Mouse (Mus musculus): Measurements from ENCODE around the gene Dpyd. TPM values are rescaled to one million over a fixed set of nuclear protein-coding genes. Genes with fewer than 3 reads are reported as not detected.

Gene Dpyd
- polyA plus RNA-seq, 1 experiment from 2014 or later, result 4.7 TPM

GRCm38 (mm10) chr3:119382395-119382794 is 820.5 kb downstream of the Dpyd start:
- DNase-seq (ENCODE audit: low spot score) (no peak), ATAC-seq (ENCODE audit: insufficient read depth, low FRiP score, low TSS enrichment) (no peak)
- H3K9me3 ChIP-seq (ENCODE audit: control insufficient read depth, low read length), result no peaks in the 10 kb centered on the region
- H3K36me3 ChIP-seq (ENCODE audit: control insufficient read depth, insufficient read depth, low read length), result no peaks in the 10 kb centered on the region
- no peaks in the 10 kb centered on the region for H3K4me1 ChIP-seq (ENCODE audit: control insufficient read depth, insufficient read depth, low read length)
- no peak overlapping the region for H3K4me2 ChIP-seq (ENCODE audit: low read depth)
- H3K4me3 ChIP-seq (ENCODE audit: low read depth, low read length), result no peak overlapping the region
- WGBS, result 97% methylated on average over 1 of the region's 1 CpGs
- no peak overlapping the region for H3K27ac ChIP-seq (ENCODE audit: low read depth, low read length)
- H3K9ac ChIP-seq (ENCODE audit: low read length), result no peak overlapping the region
- no peaks in the 10 kb centered on the region for H3K27me3 ChIP-seq (ENCODE audit: control insufficient read depth, insufficient read depth, low read length)

DNA sequence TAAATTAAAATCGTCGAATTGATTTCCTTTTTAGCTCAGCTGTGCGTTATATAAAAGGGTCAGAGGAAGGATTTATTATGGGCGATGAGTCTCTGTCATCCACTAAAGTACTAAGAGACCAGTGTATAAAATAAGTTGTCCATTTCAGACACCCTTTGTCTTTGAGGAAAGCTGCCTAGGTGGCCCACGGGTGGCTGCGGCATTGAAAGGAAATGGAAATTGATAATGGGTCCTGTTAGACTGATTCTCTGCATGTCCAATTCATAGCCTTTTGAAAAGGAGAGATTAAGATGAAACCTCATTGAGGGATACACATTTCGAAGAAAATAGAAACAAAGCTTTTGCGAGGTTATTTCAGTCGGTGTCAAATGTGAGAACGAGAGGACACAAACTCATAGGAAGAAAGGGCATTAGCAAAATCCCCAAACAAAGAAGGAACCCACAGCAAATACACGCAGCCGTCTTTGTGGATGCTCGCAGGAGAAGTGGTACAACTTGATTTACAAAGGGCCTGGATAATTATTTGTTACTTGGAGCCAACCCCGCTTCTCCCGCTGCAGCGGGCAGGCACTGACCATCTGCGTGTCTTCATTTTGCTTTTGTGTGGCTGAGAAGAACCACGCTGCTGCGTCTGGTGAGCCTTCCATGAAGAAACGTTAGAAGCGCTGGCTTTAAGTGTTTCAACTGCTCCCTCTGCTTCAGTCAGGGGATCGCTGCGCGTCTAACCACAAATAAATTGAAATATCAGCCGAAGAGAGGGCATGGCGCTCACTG is 825.6 kb downstream of the Dpyd start:
- no peak overlapping the region for H3K4me3 ChIP-seq (ENCODE audit: low read depth, low read length)
- no peaks in the 10 kb centered on the region for H3K36me3 ChIP-seq (ENCODE audit: control insufficient read depth, insufficient read depth, low read length)
- 65% methylated on average over 26 of the region's 26 CpGs for WGBS
- peak overlapping the region; percentile 9; the same call in 1 of the 2 replicates for H3K4me2 ChIP-seq (ENCODE audit: low read depth)
- 0 out of 2 replicates have a peak overlapping the region, but pooled peaks have one; percentile 44 for H3K27ac ChIP-seq (ENCODE audit: low read depth, low read length)
- H3K9ac ChIP-seq (ENCODE audit: low read length), result peak overlapping the region; percentile 33; the same call in 1 of the 2 replicates
- ATAC-seq (ENCODE audit: insufficient read depth, low FRiP score, low TSS enrichment), result peak; percentile 49; the same call in 1 of the 2 replicates
- no peaks in the 10 kb centered on the region for H3K4me1 ChIP-seq (ENCODE audit: control insufficient read depth, insufficient read depth, low read length)
- no peaks in the 10 kb centered on the region for H3K27me3 ChIP-seq (ENCODE audit: control insufficient read depth, insufficient read depth, low read length)
- peak; percentile 31 for DNase-seq (ENCODE audit: low spot score)
- no peaks in the 10 kb centered on the region for H3K9me3 ChIP-seq (ENCODE audit: control insufficient read depth, low read length)

GRCm38 (mm10) chr3:119397205-119397604 is 835.3 kb downstream of the Dpyd start:
- Histone ChIP-seq H3K4me3 (ENCODE audit: low read depth, low read length) (no peak overlapping the region), H3K4me1 (ENCODE audit: control insufficient read depth, insufficient read depth, low read length) (no peaks in the 10 kb centered on the region), H3K27ac (ENCODE audit: low read depth, low read length) (no peak overlapping the region), H3K4me2 (ENCODE audit: low read depth) (no peak overlapping the region), H3K27me3 (ENCODE audit: control insufficient read depth, insufficient read depth, low read length) (no peaks in the 10 kb centered on the region), H3K9ac (ENCODE audit: low read length) (no peak overlapping the region), H3K9me3 (ENCODE audit: control insufficient read depth, low read length) (no peaks in the 10 kb centered on the region), H3K36me3 (ENCODE audit: control insufficient read depth, insufficient read depth, low read length) (no peaks in the 10 kb centered on the region)
- ATAC-seq (ENCODE audit: insufficient read depth, low FRiP score, low TSS enrichment), result no peak
- DNase-seq (ENCODE audit: low spot score), result no peak
- 61% methylated on average over 5 of the region's 5 CpGs for WGBS

DNA sequence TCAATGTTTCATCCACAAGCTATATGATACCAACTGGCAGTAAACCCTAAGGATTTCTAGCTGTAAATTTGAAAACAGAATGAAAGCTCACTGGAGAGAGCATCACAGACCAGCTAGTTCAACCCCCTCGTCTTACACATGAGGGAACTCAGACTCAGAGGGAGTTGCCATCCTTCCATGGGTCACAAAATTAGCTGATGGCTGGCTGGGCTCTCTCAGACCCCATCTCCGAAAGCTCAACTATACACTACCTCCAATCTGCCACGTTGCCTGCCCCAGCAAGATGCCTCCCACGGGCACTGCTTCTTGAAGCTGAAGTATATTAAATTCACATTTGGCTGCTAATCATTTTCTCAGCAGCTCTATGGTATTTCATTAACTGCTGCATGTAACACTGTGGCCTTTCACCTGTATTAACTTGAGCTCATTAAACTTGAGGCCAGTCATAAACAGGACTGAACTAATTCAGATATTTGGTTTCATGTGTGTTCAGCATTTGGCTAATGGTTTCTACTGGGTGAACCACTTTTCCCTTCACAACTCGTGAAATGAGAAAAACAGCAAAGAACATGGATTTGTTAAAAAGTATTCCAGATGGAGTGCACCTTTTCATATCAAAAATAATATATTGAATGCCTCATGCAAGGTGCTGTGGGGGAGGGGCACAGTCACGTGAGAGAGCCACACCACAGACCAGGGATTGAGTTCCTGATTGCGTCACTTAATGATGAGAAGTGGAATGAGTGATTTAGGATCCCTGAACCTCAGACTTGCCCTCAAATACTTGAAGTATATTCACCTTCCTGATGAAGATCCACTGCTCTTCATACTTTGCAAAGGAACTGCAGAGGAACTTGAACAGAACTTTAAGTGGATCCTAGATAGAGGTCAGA is 841.2 kb downstream of the Dpyd start:
- Histone ChIP-seq H3K27me3 (ENCODE audit: control insufficient read depth, insufficient read depth, low read length) (no peaks in the 10 kb centered on the region), H3K9ac (ENCODE audit: low read length) (no peak overlapping the region), H3K27ac (ENCODE audit: low read depth, low read length) (no peak overlapping the region), H3K4me3 (ENCODE audit: low read depth, low read length) (no peak overlapping the region), H3K9me3 (ENCODE audit: control insufficient read depth, low read length) (no peaks in the 10 kb centered on the region), H3K4me1 (ENCODE audit: control insufficient read depth, insufficient read depth, low read length) (no peaks in the 10 kb centered on the region), H3K4me2 (ENCODE audit: low read depth) (no peak overlapping the region), H3K36me3 (ENCODE audit: control insufficient read depth, insufficient read depth, low read length) (no peaks in the 10 kb centered on the region)
- 74% methylated on average over 7 of the region's 7 CpGs for WGBS
- ATAC-seq (ENCODE audit: insufficient read depth, low FRiP score, low TSS enrichment) (no peak), DNase-seq (ENCODE audit: low spot score) (no peak)

GRCm38 (mm10) chr3:119419087-119419709 is 857.3 kb downstream of the Dpyd start:
- WGBS, result 87% methylated on average over 9 of the region's 9 CpGs
- ATAC-seq (ENCODE audit: insufficient read depth, low FRiP score, low TSS enrichment) (no peak), DNase-seq (ENCODE audit: low spot score) (no peak)

GRCm38 (mm10) chr3:119419745-119420144 is 857.8 kb downstream of the Dpyd start:
- Histone ChIP-seq H3K9ac (ENCODE audit: low read length) (no peak overlapping the region), H3K9me3 (ENCODE audit: control insufficient read depth, low read length) (no peaks in the 10 kb centered on the region), H3K27ac (ENCODE audit: low read depth, low read length) (no peak overlapping the region), H3K4me2 (ENCODE audit: low read depth) (no peak overlapping the region), H3K27me3 (ENCODE audit: control insufficient read depth, insufficient read depth, low read length) (no peaks in the 10 kb centered on the region), H3K4me3 (ENCODE audit: low read depth, low read length) (no peak overlapping the region), H3K36me3 (ENCODE audit: control insufficient read depth, insufficient read depth, low read length) (no peaks in the 10 kb centered on the region), H3K4me1 (ENCODE audit: control insufficient read depth, insufficient read depth, low read length) (no peaks in the 10 kb centered on the region)
- no peak for DNase-seq (ENCODE audit: low spot score)
- no peak for ATAC-seq (ENCODE audit: insufficient read depth, low FRiP score, low TSS enrichment)
- WGBS, result 82% methylated on average over 2 of the region's 2 CpGs

More at GRCm38 (mm10) chr3:119419087-119419709, 857.3 kb downstream of the Dpyd start:
- no peaks in the 10 kb centered on the region for H3K4me1 ChIP-seq (ENCODE audit: control insufficient read depth, insufficient read depth, low read length)
- no peaks in the 10 kb centered on the region for H3K36me3 ChIP-seq (ENCODE audit: control insufficient read depth, insufficient read depth, low read length)
- H3K4me2 ChIP-seq (ENCODE audit: low read depth), result no peak overlapping the region
- no peak overlapping the region for H3K9ac ChIP-seq (ENCODE audit: low read length)
- no peak overlapping the region for H3K4me3 ChIP-seq (ENCODE audit: low read depth, low read length)
- no peak overlapping the region for H3K27ac ChIP-seq (ENCODE audit: low read depth, low read length)
- H3K27me3 ChIP-seq (ENCODE audit: control insufficient read depth, insufficient read depth, low read length), result no peaks in the 10 kb centered on the region
- no peaks in the 10 kb centered on the region for H3K9me3 ChIP-seq (ENCODE audit: control insufficient read depth, low read length)

- WGBS, result 79% methylated on average over 8 of the region's 8 CpGs
- DNase-seq (ENCODE audit: low spot score), result no peak
- Histone ChIP-seq H3K36me3 (ENCODE audit: control insufficient read depth, insufficient read depth, low read length) (no peaks in the 10 kb centered on the region), H3K9me3 (ENCODE audit: control insufficient read depth, low read length) (no peaks in the 10 kb centered on the region), H3K4me1 (ENCODE audit: control insufficient read depth, insufficient read depth, low read length) (no peaks in the 10 kb centered on the region), H3K9ac (ENCODE audit: low read length) (no peak overlapping the region), H3K27ac (ENCODE audit: low read depth, low read length) (no peak overlapping the region), H3K27me3 (ENCODE audit: control insufficient read depth, insufficient read depth, low read length) (no peaks in the 10 kb centered on the region), H3K4me3 (ENCODE audit: low read depth, low read length) (no peak overlapping the region), H3K4me2 (ENCODE audit: low read depth) (no peak overlapping the region)
- no peak for ATAC-seq (ENCODE audit: insufficient read depth, low FRiP score, low TSS enrichment)
Observed at GRCm38 (mm10) chr3:119431339-119431738, 869.4 kb downstream of the Dpyd start.

DNA sequence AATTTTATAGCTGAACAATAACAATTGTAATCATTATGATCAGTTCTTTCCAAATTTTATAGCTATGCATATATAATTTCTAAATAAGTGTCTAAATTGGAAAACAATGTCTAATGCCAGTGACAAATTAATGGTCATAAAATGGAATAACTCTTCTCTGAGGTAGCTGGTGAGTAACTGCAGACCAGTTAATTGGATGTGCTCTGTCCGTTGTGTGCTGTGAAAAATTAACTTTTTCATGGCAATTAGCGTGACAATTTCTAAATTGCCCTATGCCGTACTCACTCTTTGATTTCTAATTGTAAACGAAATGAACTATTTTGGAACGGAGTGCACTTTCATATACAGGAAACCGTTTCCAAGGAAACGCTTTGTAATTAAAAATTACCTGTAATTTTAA is 869.8 kb downstream of the Dpyd start:
- no peak overlapping the region for H3K27ac ChIP-seq (ENCODE audit: low read depth, low read length)
- H3K36me3 ChIP-seq (ENCODE audit: control insufficient read depth, insufficient read depth, low read length), result no peaks in the 10 kb centered on the region
- 83% methylated on average over 7 of the region's 7 CpGs for WGBS
- no peaks in the 10 kb centered on the region for H3K27me3 ChIP-seq (ENCODE audit: control insufficient read depth, insufficient read depth, low read length)
- no peak overlapping the region for H3K4me3 ChIP-seq (ENCODE audit: low read depth, low read length)
- no peaks in the 10 kb centered on the region for H3K4me1 ChIP-seq (ENCODE audit: control insufficient read depth, insufficient read depth, low read length)
- no peak for ATAC-seq (ENCODE audit: insufficient read depth, low FRiP score, low TSS enrichment)
- no peak overlapping the region for H3K4me2 ChIP-seq (ENCODE audit: low read depth)
- no peak for DNase-seq (ENCODE audit: low spot score)
- H3K9ac ChIP-seq (ENCODE audit: low read length), result no peak overlapping the region
- H3K9me3 ChIP-seq (ENCODE audit: control insufficient read depth, low read length), result no peaks in the 10 kb centered on the region

Measured in neural tube, embryonic 11.5 days (tissue).